Mouse (Mus musculus) forebrain, embryonic 15.5 days (tissue): ENCODE data around the gene Hdac1. TPM values are rescaled to one million over a fixed set of nuclear protein-coding genes. Genes with fewer than 3 reads are reported as not detected.

Source experiments
- ATAC-seq: fragments of 200-750 bp; cut with Nextera tagmentation; replicated peaks from 2 replicates; pipeline ENCODE4 v1.8.0; 2017; ENCODE audit warnings: mild to moderate bottlenecking, moderate TSS enrichment, moderate library complexity
- H3K27ac ChIP-seq: fragments of 300-500 bp; sonication (generic); replicated peaks from 2 replicates; pipeline ENCODE4 v1.5.1; 2015; ENCODE audit warnings: mild to moderate bottlenecking, inconsistent platforms
- H3K27me3 ChIP-seq: fragments of 300-500 bp; sonication (generic); 2 replicates; pipeline ENCODE4 v1.6.1; 2015; ENCODE audit warnings: inconsistent platforms
- H3K36me3 ChIP-seq: fragments of 300-500 bp; sonication (generic); 2 replicates; pipeline ENCODE4 v1.6.1; 2015; ENCODE audit warnings: mild to moderate bottlenecking, inconsistent platforms
- H3K4me1 ChIP-seq: fragments of 300-500 bp; sonication (generic); 2 replicates; pipeline ENCODE4 v1.6.1; 2015; ENCODE audit warnings: inconsistent platforms
- H3K4me2 ChIP-seq: fragments of 300-500 bp; sonication (generic); replicated peaks from 2 replicates; pipeline ENCODE4 v1.6.1; 2015; ENCODE audit warnings: mild to moderate bottlenecking, inconsistent platforms
- H3K4me3 ChIP-seq: fragments of 300-500 bp; sonication (generic); 2 replicates; pipeline ENCODE4 v1.5.1; 2015; ENCODE audit warnings: mild to moderate bottlenecking, inconsistent platforms
- H3K9ac ChIP-seq: fragments of 300-500 bp; sonication (generic); replicated peaks from 2 replicates; pipeline ENCODE4 v1.6.1; 2015; ENCODE audit warnings: mild to moderate bottlenecking, inconsistent platforms
- H3K9me3 ChIP-seq: fragments of 300-500 bp; sonication (generic); 2 replicates; pipeline ENCODE4 v1.6.1; 2016; ENCODE audit warnings: inconsistent platforms
- WGBS: fragments of 180-500 bp; shearing (Covaris S2); methylation state at CpG from one replicate; pipeline ENCODE4 v1.1.7; 2015; ENCODE audit warnings: mixed read lengths; 5-methylcytosine and 5-hydroxymethylcytosine counted together
- polyA plus RNA-seq: library from polyadenylated mRNA; unstranded; fragments of >200 nt; fragmentation: Nextera tagmentation; extraction: Ambion mirVana; gene quantifications from 2 replicates; pipeline ENCODE4 v1.2.1, GENCODE M21; 2015

Gene Hdac1
- polyA plus RNA-seq, 1 experiment from 2014 or later, result 119 TPM

GRCm38 (mm10) chr4:129525338-129525737 lies 17.2 kb downstream of the Hdac1 start:
- no peak for ATAC-seq
- peaks cover 72% of the 10 kb centered on the region for H3K36me3 ChIP-seq

DNA sequence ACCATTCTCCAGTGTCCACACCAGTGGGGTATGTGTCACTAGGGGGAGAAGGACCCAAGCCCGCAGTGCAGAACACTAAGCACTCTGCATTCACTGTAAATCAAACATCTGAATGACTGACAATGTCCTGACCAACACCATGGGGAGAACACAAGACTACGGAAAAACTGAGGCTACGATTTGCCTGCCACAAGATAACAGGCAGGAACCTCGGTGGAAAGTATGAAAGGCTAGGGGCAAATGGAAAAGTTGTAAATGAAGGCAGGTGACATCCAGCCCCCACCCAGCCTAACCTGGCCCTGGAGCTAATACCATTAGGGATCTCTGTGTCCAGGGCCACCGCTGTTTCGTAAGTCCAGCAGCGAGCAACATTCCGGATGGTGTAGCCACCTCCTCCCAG lies 24.0 kb downstream of the Hdac1 start:
- Histone ChIP-seq H3K9me3 (no peaks in the 10 kb centered on the region), H3K4me2 (no peak overlapping the region), H3K4me1 (peaks cover 22% of the 10 kb centered on the region), H3K9ac (no peak overlapping the region), H3K27ac (no peak overlapping the region), H3K27me3 (no peaks in the 10 kb centered on the region), H3K4me3 (no peak overlapping the region), H3K36me3 (peaks cover 69% of the 10 kb centered on the region)
- ATAC-seq, result no peak
- 95% methylated on average over 8 of the region's 8 CpGs for WGBS

More at GRCm38 (mm10) chr4:129525338-129525737, 17.2 kb downstream of the Hdac1 start:
- H3K9me3 ChIP-seq, result no peaks in the 10 kb centered on the region
- no peak overlapping the region for H3K9ac ChIP-seq
- H3K4me1 ChIP-seq, result no peaks in the 10 kb centered on the region
- no peak overlapping the region for H3K4me2 ChIP-seq
- H3K27ac ChIP-seq, result no peak overlapping the region
- no peaks in the 10 kb centered on the region for H3K27me3 ChIP-seq
- WGBS, result 94% methylated on average over 5 of the region's 5 CpGs
- H3K4me3 ChIP-seq, result no peak overlapping the region

DNA sequence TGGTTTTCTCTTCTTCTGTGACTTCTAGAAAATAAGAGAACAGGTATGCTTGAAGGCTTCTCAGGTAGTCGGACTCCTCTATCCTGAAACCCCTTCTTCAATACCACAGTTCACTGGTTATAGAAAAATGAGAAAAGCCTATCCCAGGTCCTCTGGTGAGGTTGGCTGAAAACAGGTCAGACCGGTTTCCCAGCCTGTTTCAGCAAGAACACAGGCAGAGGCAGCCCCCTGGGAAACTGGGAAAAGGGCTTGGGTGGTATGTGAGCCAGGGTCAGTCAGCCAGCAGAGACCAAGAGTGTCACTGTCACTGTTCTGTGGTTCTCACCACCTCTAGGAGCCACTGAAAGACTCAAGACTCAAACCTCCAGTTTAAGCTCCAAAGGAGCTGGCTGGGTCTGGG lies 25.6 kb downstream of the Hdac1 start:
- Histone ChIP-seq H3K9me3 (no peaks in the 10 kb centered on the region), H3K36me3 (peaks cover 54% of the 10 kb centered on the region), H3K27me3 (no peaks in the 10 kb centered on the region), H3K9ac (no peak overlapping the region), H3K4me1 (peaks cover 28% of the 10 kb centered on the region), H3K27ac (peak overlapping the region; percentile 4; the same call in 1 of the 2 replicates), H3K4me2 (no peak overlapping the region), H3K4me3 (no peak overlapping the region)
- 60% methylated on average over 2 of the region's 2 CpGs for WGBS
- ATAC-seq, result no peak

- Histone ChIP-seq H3K36me3 (peaks cover 34% of the 10 kb centered on the region), H3K4me3 (peak overlapping the region; percentile 94), H3K27ac (peak overlapping the region; percentile 98), H3K9ac (peak overlapping the region; percentile 100), H3K9me3 (no peaks in the 10 kb centered on the region), H3K4me2 (peak overlapping the region; percentile 95), H3K4me1 (peaks cover 30% of the 10 kb centered on the region), H3K27me3 (no peaks in the 10 kb centered on the region)
- peak; percentile 59 for ATAC-seq
- WGBS, result 0% methylated on average over 35 of the region's 35 CpGs
These were observed 28.1 kb downstream of the Hdac1 start for GRCm38 (mm10) chr4:129514300-129514898.

DNA sequence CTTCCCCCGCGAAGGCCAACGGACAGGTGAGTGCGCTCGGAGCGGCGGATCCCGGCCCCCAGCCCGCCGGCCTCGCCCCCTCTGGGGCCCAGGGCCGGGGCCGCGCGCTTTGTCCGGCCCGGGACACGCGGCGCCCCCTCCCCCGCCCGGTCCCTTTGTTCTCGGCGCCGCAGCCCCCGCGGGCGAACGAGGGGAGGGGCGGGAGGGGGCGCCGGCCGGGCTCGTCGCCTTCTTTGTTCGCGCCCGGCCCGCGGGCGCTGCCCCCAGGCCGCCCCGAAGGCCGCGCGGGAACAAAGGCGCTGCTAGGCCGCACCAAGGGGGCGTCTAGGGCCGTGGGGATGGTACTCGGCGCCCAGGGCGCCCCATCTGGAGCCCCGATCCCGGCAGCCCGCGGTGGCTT lies 28.6 kb downstream of the Hdac1 start:
- Histone ChIP-seq H3K4me2 (peak overlapping the region; percentile 95), H3K4me3 (peak overlapping the region; percentile 94), H3K27ac (peak overlapping the region; percentile 98), H3K27me3 (no peaks in the 10 kb centered on the region), H3K36me3 (peaks cover 34% of the 10 kb centered on the region), H3K4me1 (peaks cover 34% of the 10 kb centered on the region), H3K9ac (peak overlapping the region; percentile 100), H3K9me3 (no peaks in the 10 kb centered on the region)
- WGBS, result under 1% methylated on average over 49 of the region's 57 CpGs
- peak; percentile 49 for ATAC-seq

DNA sequence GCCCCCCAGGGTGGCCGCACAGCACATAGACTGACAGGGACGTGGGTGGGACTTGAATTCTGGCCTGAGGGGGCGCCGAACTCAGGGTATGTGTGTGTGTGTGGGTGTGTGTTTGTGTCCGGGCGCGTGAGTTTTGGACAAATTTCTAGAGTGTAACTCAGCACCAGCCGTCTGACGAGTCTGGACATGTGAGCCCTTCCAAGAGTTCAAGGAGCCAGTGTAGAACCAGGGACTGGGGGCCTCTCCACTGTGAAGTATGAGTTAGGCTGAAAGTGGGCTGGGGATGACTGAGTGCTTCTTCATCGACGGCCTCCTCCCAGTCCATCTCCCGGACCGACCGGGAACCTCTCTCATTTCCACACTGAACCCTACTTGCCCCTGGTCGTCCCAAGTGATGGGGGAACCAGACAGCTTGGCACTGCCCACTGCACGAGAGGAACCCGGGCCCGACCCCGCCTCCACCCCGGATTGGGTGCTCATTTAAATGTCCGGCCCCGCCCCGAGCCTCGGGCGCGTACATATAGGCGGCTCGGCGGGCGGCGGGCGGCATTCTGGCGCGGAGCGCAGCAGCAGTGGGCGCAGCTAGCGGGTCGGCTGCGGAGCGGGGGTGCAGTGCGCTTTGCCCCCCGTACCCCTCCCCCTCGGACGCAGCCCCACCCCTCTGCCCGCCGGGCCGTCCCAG lies 29.3 kb downstream of the Hdac1 start, which contains the start of gene Marcksl1:
Gene Marcksl1 (plus strand): TSS at position 496 of the 682 bp plus-strand sequence.
- Histone ChIP-seq H3K27me3 (no peaks in the 10 kb centered on the region), H3K27ac (peak within 1 kb of the TSS; percentile 98), H3K4me2 (peak within 1 kb of the TSS; percentile 95), H3K9ac (peak within 1 kb of the TSS; percentile 100), H3K36me3 (peaks cover 28% of the 10 kb centered on the region), H3K4me3 (peak within 1 kb of the TSS; percentile 94), H3K4me1 (peaks cover 36% of the 10 kb centered on the region), H3K9me3 (no peaks in the 10 kb centered on the region)
- 6% methylated on average over 47 of the region's 47 CpGs for WGBS
- peak; percentile 89 for ATAC-seq

- H3K4me1 ChIP-seq, result peaks cover 31% of the 10 kb centered on the region
- H3K9ac ChIP-seq, result no peak overlapping the region
- no peak for ATAC-seq
- no peak overlapping the region for H3K27ac ChIP-seq
- no peaks in the 10 kb centered on the region for H3K9me3 ChIP-seq
- no peak overlapping the region for H3K4me3 ChIP-seq
- H3K27me3 ChIP-seq, result no peaks in the 10 kb centered on the region
- 13% methylated on average over 6 of the region's 6 CpGs for WGBS
- H3K4me2 ChIP-seq, result no peak overlapping the region
- peaks cover 12% of the 10 kb centered on the region for H3K36me3 ChIP-seq
These were observed 31.0 kb downstream of the Hdac1 start for GRCm38 (mm10) chr4:129511413-129512096.

GRCm38 (mm10) chr4:129510723-129511412 lies 31.6 kb downstream of the Hdac1 start:
- WGBS, result 38% methylated on average over 6 of the region's 6 CpGs
- H3K9me3 ChIP-seq, result no peaks in the 10 kb centered on the region
- H3K27ac ChIP-seq, result no peak overlapping the region
- peaks cover 7% of the 10 kb centered on the region; the same call in 1 of the 2 replicates for H3K36me3 ChIP-seq
- H3K27me3 ChIP-seq, result no peaks in the 10 kb centered on the region
- no peak for ATAC-seq
- H3K9ac ChIP-seq, result no peak overlapping the region
- no peak overlapping the region for H3K4me3 ChIP-seq
- no peak overlapping the region for H3K4me2 ChIP-seq
- peaks cover 25% of the 10 kb centered on the region for H3K4me1 ChIP-seq

DNA sequence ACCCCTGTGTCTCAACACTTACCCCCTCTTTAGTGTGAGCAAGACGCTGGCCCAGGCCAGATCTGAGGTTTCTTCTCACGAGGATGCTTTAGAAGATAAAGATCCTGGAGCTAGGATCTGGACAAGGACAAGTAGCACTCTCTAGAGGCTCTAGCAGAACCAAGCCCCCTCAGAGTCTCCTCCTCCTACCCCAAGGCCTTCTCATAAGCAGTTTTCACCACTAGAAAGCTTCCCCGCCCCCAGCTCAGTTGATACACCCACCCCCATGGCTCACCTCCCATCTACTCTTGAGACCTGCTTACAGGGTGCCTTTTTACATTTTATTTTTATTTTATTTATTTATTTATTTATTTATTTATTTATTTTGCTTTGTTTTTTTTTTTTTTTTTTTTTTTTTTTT lies 32.9 kb downstream of the Hdac1 start:
- Histone ChIP-seq H3K4me2 (no peak overlapping the region), H3K27ac (no peak overlapping the region), H3K9ac (no peak overlapping the region), H3K36me3 (no peaks in the 10 kb centered on the region), H3K4me3 (no peak overlapping the region), H3K27me3 (no peaks in the 10 kb centered on the region), H3K9me3 (no peaks in the 10 kb centered on the region), H3K4me1 (peaks cover 14% of the 10 kb centered on the region)
- 65% methylated on average over 3 of the region's 3 CpGs for WGBS
- ATAC-seq, result no peak

DNA sequence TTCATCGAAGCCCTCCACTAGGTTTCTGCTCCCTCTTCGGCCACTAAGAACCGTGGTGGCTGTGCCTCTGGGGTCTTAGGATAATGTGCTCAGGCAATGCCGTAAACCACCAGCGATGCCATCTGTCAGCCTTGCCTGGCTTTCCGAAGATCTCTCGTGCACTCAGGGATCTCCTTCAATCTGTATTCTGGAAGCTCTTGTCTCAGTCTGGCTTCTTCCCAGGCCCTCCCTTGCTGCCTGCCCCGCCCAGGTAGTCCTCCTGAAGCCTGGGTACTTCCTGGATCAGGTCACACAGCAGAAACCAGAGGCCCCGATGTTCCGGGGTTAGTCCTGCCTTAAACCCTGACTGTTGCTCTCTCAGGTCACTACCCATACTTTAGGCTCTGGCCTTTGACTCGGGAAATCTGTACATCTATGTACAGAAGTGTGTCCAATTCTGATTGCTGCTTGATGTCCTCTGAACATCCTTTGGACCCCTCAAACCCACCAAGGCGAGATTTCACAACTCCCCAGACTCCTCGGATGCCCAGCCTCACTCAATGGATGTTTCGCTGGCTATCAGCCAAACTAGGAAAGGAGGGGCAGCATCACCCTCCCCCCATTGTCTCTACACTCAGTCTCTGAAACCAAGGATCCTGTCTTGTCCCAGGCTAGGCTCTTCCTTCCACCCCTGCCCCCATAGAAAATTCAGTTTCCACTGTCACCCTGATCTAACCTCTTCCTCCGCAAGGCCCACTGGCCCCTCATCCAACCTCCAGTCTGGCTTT lies 33.5 kb downstream of the Hdac1 start:
- no peaks in the 10 kb centered on the region for H3K9me3 ChIP-seq
- H3K9ac ChIP-seq, result no peak overlapping the region
- peaks cover 14% of the 10 kb centered on the region for H3K4me1 ChIP-seq
- no peaks in the 10 kb centered on the region for H3K36me3 ChIP-seq
- no peak overlapping the region for H3K27ac ChIP-seq
- no peak overlapping the region for H3K4me2 ChIP-seq
- ATAC-seq, result no peak
- WGBS, result 66% methylated on average over 15 of the region's 15 CpGs
- H3K4me3 ChIP-seq, result no peak overlapping the region
- no peaks in the 10 kb centered on the region for H3K27me3 ChIP-seq

DNA sequence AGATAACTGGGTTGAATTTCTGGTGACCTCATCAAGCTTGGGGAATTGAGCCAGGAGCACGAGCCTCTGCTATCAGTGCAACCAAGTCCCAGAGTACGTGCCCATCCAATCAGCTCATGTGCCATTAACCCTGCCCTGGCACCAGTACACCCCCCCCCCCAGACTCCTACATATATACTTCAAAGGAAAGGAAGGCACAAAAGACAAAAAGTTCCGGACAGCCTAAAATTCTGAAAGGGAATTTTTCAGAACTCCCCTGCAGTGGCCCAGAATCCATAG lies 34.3 kb downstream of the Hdac1 start:
- H3K4me1 ChIP-seq, result peaks cover 12% of the 10 kb centered on the region
- no peak overlapping the region for H3K27ac ChIP-seq
- no peak overlapping the region for H3K4me2 ChIP-seq
- no peaks in the 10 kb centered on the region for H3K9me3 ChIP-seq
- H3K36me3 ChIP-seq, result no peaks in the 10 kb centered on the region
- ATAC-seq, result no peak
- 72% methylated on average over 3 of the region's 3 CpGs for WGBS
- no peak overlapping the region for H3K9ac ChIP-seq
- H3K27me3 ChIP-seq, result no peaks in the 10 kb centered on the region
- no peak overlapping the region for H3K4me3 ChIP-seq
